Mouse (Mus musculus) mesoderm, embryonic 11.5 days (tissue): ENCODE measurements around the gene Agfg2.

Source experiments
- DNase-seq: peaks from one replicate; pipeline ENCODE4 v3.0.0-alpha.2; 2012; ENCODE audit warnings: low read depth, low spot score

Gene Agfg2

GRCm38 (mm10) chr5:137683388-137684293 is 885 bp downstream of the Agfg2 start:
- no peak for DNase-seq

GRCm38 (mm10) chr5:137682526-137682925 is 2.0 kb downstream of the Agfg2 start:
- no peak for DNase-seq

GRCm38 (mm10) chr5:137679726-137680125 is 4.8 kb downstream of the Agfg2 start:
- no peak for DNase-seq

GRCm38 (mm10) chr5:137678736-137679135 is 5.8 kb downstream of the Agfg2 start:
- no peak for DNase-seq

- DNase-seq: no peak
These were observed 6.7 kb downstream of the Agfg2 start for GRCm38 (mm10) chr5:137677859-137678258.

- no peak for DNase-seq
These were observed 9.7 kb downstream of the Agfg2 start for GRCm38 (mm10) chr5:137674786-137675185.

GRCm38 (mm10) chr5:137673015-137673414 is 11.5 kb downstream of the Agfg2 start:
- DNase-seq: no peak

GRCm38 (mm10) chr5:137672361-137672760 is 12.2 kb downstream of the Agfg2 start:
- no peak for DNase-seq

GRCm38 (mm10) chr5:137671443-137672240 is 12.9 kb downstream of the Agfg2 start:
- DNase-seq: peak; percentile 41

- no peak for DNase-seq
These were observed 14.3 kb downstream of the Agfg2 start for GRCm38 (mm10) chr5:137670240-137670639.

GRCm38 (mm10) chr5:137668971-137669370 is 15.6 kb downstream of the Agfg2 start:
- no peak for DNase-seq

GRCm38 (mm10) chr5:137663057-137663456 is 21.5 kb downstream of the Agfg2 start:
- DNase-seq: no peak

- no peak for DNase-seq
These were observed 24.4 kb downstream of the Agfg2 start for GRCm38 (mm10) chr5:137660064-137660688.

- peak; percentile 76 for DNase-seq
These were observed 27.5 kb downstream of the Agfg2 start for GRCm38 (mm10) chr5:137656977-137657376.

GRCm38 (mm10) chr5:137654746-137655145 is 29.8 kb downstream of the Agfg2 start:
- no peak for DNase-seq

GRCm38 (mm10) chr5:137653366-137653765 is 31.2 kb downstream of the Agfg2 start:
- DNase-seq: no peak

GRCm38 (mm10) chr5:137652474-137652873 is 32.1 kb downstream of the Agfg2 start:
- peak; percentile 73 for DNase-seq

- DNase-seq: no peak
These were observed 34.6 kb downstream of the Agfg2 start for GRCm38 (mm10) chr5:137649669-137650571.

- DNase-seq: no peak
These were observed 35.3 kb downstream of the Agfg2 start for GRCm38 (mm10) chr5:137649251-137649650.

GRCm38 (mm10) chr5:137647827-137648601 is 36.5 kb downstream of the Agfg2 start:
- no peak for DNase-seq
